Mouse (Mus musculus): ENCODE results near the gene Vmn1r174. TPM values are rescaled to one million over a fixed set of nuclear protein-coding genes. Genes with fewer than 3 reads are reported as not detected.
"Not testable (repeated sequence)": the region's sequence is repeated elsewhere in the genome, so short reads cannot be mapped to it uniquely, and the experiment has no call there.

Vmn1r174 gene
- polyA plus RNA-seq (2015; fragmentation: Nextera tagmentation; extraction: Ambion mirVana), result not detected in 2 replicates

DNA sequence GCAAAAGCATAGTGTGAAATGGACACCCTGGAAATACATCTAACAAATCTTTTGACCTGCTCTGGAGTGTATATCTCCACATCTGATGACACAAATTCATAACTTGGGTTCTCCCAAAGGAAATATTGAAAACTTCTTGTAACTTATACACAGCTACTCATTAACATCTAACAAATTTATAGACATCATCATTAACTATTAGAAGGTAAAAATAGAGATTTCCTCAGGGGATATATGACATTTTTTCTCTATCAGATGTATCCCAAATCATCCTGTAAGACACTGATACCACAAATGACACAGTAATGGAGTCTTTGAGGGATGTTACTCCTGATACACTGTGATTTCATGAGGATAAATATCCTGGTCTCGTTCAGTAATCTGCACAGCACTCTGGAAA is at the start of gene Vmn1r174:
TSS of gene Vmn1r174 (plus strand) at position 301 of the 400 bp plus-strand sequence.
- not testable (repeated sequence) for H3K4me3 ChIP-seq (ENCODE audit: low read depth, low read length); H3K27me3 ChIP-seq (replicated peaks; ENCODE audit: control insufficient read depth, insufficient read depth, low read length); H3K27ac ChIP-seq (ENCODE audit: low read depth, low read length); ATAC-seq; H3K9me3 ChIP-seq (ENCODE audit: control insufficient read depth); H3K9ac ChIP-seq (ENCODE audit: low read depth, low read length); H3K36me3 ChIP-seq (ENCODE audit: control insufficient read depth, insufficient read depth); H3K4me1 ChIP-seq (replicated peaks; ENCODE audit: control insufficient read depth, insufficient read depth, low read length); H3K4me2 ChIP-seq (replicated peaks; ENCODE audit: low read depth)
- 53% methylated on average over 1 of the region's 1 CpGs for WGBS

DNA sequence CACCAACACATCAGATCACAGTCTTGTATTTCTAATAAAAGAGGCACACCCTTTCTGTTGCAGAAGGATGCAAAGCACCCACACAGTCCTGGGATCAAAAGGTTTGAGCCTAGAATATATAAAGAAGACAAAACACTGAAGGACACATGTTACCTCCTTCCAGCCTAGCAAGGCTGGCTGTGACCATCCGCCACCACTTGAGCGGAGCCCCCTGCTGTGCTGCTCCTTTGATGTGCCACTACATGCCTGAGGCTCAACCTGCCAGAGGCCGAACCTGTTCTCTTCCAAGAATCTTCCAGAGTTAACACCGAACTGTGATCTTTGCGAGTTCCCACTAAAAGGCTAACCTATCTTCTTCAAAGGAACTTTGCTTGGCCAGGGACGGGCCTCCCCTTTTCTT is 32.5 kb downstream of the Vmn1r174 start:
- Histone ChIP-seq H3K4me2 (replicated peaks; ENCODE audit: low read depth) (no peak overlapping the region), H3K36me3 (ENCODE audit: control insufficient read depth, insufficient read depth) (no peaks in the 10 kb centered on the region), H3K4me1 (replicated peaks; ENCODE audit: control insufficient read depth, insufficient read depth, low read length) (no peaks in the 10 kb centered on the region), H3K9ac (ENCODE audit: low read depth, low read length) (no peak overlapping the region), H3K27me3 (replicated peaks; ENCODE audit: control insufficient read depth, insufficient read depth, low read length) (no peaks in the 10 kb centered on the region), H3K4me3 (ENCODE audit: low read depth, low read length) (no peak overlapping the region), H3K27ac (ENCODE audit: low read depth, low read length) (no peak overlapping the region), H3K9me3 (ENCODE audit: control insufficient read depth) (peaks cover 6% of the 10 kb centered on the region; the same call in 1 of the 2 replicates)
- WGBS, result 83% methylated on average over 6 of the region's 6 CpGs
- TF ChIP-seq CTCF (IDR thresholded peaks at IDR 0.05; ENCODE audit: low read depth), result no peak
- no peak for ATAC-seq

GRCm38 (mm10) chr7:23810543-23810942 is 58.5 kb downstream of the Vmn1r174 start, which contains the start of gene Vmn1r175:
TSS of gene Vmn1r175 (minus strand) at chr7:23810643.
- H3K9ac ChIP-seq (ENCODE audit: low read depth, low read length); H3K36me3 ChIP-seq (ENCODE audit: control insufficient read depth, insufficient read depth); H3K9me3 ChIP-seq (ENCODE audit: control insufficient read depth); H3K4me1 ChIP-seq (replicated peaks; ENCODE audit: control insufficient read depth, insufficient read depth, low read length); H3K4me2 ChIP-seq (replicated peaks; ENCODE audit: low read depth); H3K4me3 ChIP-seq (ENCODE audit: low read depth, low read length); H3K27me3 ChIP-seq (replicated peaks; ENCODE audit: control insufficient read depth, insufficient read depth, low read length); H3K27ac ChIP-seq (ENCODE audit: low read depth, low read length); ATAC-seq: not testable (repeated sequence)

Other genes with a start within 250 kb of the Vmn1r174 start
- gene Vmn1r167, start 245.1 kb upstream of the Vmn1r174 start, polyA plus RNA-seq (2015; fragmentation: Nextera tagmentation; extraction: Ambion mirVana), result not detected in 2 replicates
- not detected in 2 replicates for gene Vmn1r168, start 212.5 kb upstream of the Vmn1r174 start, polyA plus RNA-seq (2015; fragmentation: Nextera tagmentation; extraction: Ambion mirVana)
- not detected in 2 replicates for gene Vmn1r169, start 176.7 kb upstream of the Vmn1r174 start, polyA plus RNA-seq (2015; fragmentation: Nextera tagmentation; extraction: Ambion mirVana)
- not detected in 2 replicates for gene Vmn1r170, start 146.1 kb upstream of the Vmn1r174 start, polyA plus RNA-seq (2015; fragmentation: Nextera tagmentation; extraction: Ambion mirVana)
- not detected in 2 replicates for gene Vmn1r171, start 121.5 kb upstream of the Vmn1r174 start, polyA plus RNA-seq (2015; fragmentation: Nextera tagmentation; extraction: Ambion mirVana)
- gene Vmn1r172, start 94.0 kb upstream of the Vmn1r174 start, polyA plus RNA-seq (2015; fragmentation: Nextera tagmentation; extraction: Ambion mirVana), result not detected in 2 replicates
- not detected in 2 replicates for gene Vmn1r173, start 51.6 kb upstream of the Vmn1r174 start, polyA plus RNA-seq (2015; fragmentation: Nextera tagmentation; extraction: Ambion mirVana)
- gene Vmn1r175, start 58.4 kb downstream of the Vmn1r174 start, polyA plus RNA-seq (2015; fragmentation: Nextera tagmentation; extraction: Ambion mirVana), result not detected in 2 replicates
- gene Vmn1r176, start 85.1 kb downstream of the Vmn1r174 start, polyA plus RNA-seq (2015; fragmentation: Nextera tagmentation; extraction: Ambion mirVana), result not detected in 2 replicates
- gene Vmn1r177, start 114.2 kb downstream of the Vmn1r174 start, polyA plus RNA-seq (2015; fragmentation: Nextera tagmentation; extraction: Ambion mirVana), result not detected in 2 replicates
- gene Vmn1r178, start 139.7 kb downstream of the Vmn1r174 start, polyA plus RNA-seq (2015; fragmentation: Nextera tagmentation; extraction: Ambion mirVana), result not detected in 2 replicates
- gene Vmn1r179, start 174.7 kb downstream of the Vmn1r174 start, polyA plus RNA-seq (2015; fragmentation: Nextera tagmentation; extraction: Ambion mirVana), result not detected in 2 replicates
- not detected in 2 replicates for gene Vmn1r180, start 198.4 kb downstream of the Vmn1r174 start, polyA plus RNA-seq (2015; fragmentation: Nextera tagmentation; extraction: Ambion mirVana)
- not detected in 2 replicates for gene Vmn1r181, start 222.3 kb downstream of the Vmn1r174 start, polyA plus RNA-seq (2015; fragmentation: Nextera tagmentation; extraction: Ambion mirVana)
- not detected in 2 replicates for gene V1rd19, start 249.4 kb downstream of the Vmn1r174 start, polyA plus RNA-seq (2015; fragmentation: Nextera tagmentation; extraction: Ambion mirVana)

All from intestine, postnatal 0 days (tissue).